Mouse (Mus musculus) lung, postnatal 0 days (tissue): Measurements from ENCODE around the gene Copb2.

Experiments used
- CTCF ChIP-seq: IDR thresholded peaks from 2 replicates; pipeline ENCODE4 v1.5.1; 2016; ENCODE audit warnings: antibody characterized with exemption, mild to moderate bottlenecking
- EP300 ChIP-seq: IDR thresholded peaks from 2 replicates; pipeline ENCODE4 v1.6.1; 2016; ENCODE audit warnings: antibody characterized with exemption, mild to moderate bottlenecking, control low read depth

DNA sequence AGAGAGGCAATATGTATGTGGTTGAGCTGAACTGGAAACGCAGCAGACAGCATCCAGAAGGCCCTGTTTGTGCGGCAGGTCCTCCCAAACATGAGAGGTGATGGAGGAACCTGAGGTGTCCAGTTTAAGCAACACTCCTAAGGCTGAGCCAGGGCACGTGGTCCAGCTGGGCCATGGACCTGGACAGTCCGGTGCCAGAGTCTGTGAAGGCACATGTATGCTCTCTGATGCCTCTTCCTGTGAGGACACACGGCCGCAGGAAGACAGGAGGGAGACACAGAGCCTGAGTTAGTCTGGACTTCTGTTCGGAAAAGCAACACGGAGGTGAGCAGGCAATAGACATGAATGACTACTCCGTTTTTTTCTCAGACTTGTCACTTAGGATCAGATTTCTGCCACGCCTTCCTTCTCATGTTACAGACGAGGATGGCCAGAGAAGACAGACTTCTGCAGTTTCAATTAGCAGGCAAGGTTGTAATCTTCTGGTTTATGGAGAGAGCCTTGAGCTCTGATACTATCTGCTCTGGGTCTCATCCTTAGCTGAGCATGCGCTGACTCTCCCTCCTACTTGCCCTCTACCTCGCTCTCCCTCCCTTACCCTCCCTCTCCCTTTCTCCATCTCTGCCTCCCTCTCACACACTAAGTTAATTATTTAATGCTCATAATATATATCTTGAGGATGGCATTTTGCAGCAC lies 25.4 kb upstream of the Copb2 start:
- TF ChIP-seq CTCF (no peak), EP300 (no peak)
